Mouse (Mus musculus): Measurements from ENCODE around the gene Sdccag8. TPM values are rescaled to one million over a fixed set of nuclear protein-coding genes. Genes with fewer than 3 reads are reported as not detected.
"Not testable (repeated sequence)": the region's sequence is repeated elsewhere in the genome, so short reads cannot be mapped to it uniquely, and the experiment has no call there.

The Sdccag8 gene
- polyA plus RNA-seq, 1 experiment = 13.3 TPM

DNA sequence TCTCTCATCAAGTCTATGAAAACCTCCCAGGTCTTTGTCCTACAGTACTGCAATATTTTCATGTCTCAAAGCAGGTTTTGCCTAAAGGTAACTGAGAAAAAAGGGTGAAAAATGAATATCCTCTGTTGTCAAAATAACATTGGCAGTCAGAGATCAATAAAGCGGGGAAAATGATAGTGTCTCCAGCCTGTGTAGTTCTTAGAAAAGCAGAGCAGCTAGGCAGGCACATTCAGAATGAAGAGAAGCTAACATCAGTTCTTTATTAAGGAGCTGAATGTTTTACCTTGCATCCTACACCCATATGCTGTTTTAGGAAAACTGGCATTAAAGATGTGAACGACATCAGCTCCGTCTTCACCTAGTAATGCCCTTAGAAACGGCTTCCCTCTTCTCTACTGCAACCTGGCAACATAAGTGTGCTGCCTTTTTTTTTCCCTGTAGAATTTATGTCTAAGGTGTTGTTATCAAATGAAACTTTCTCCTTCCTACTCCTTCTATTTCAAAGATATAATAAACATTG, 116.6 kb downstream of the Sdccag8 start:
- no peak overlapping the region for H3K4me3 ChIP-seq (ENCODE audit: insufficient read depth, low read depth, low read length)
- no peak overlapping the region for H3K27ac ChIP-seq (ENCODE audit: insufficient read depth, low read depth, low read length)
- no peaks in the 10 kb centered on the region for H3K27me3 ChIP-seq (replicated peaks; ENCODE audit: control insufficient read depth, insufficient read depth, low read length)
- no peak for DNase-seq
- no peaks in the 10 kb centered on the region for H3K36me3 ChIP-seq (ENCODE audit: control insufficient read depth, insufficient read depth, low read length)
- 91% methylated on average over 4 of the region's 4 CpGs for WGBS
- no peak for TF ChIP-seq CTCF (conservative IDR thresholded peaks at IDR 0.05; ENCODE audit: insufficient read depth, insufficient read length, low read depth, low read length)
- no peak for TF ChIP-seq POLR2A (IDR thresholded peaks at IDR 0.05; ENCODE audit: low read depth, low read length)
- no peaks in the 10 kb centered on the region for H3K4me1 ChIP-seq (ENCODE audit: control insufficient read depth, insufficient read depth, low read length)

DNA sequence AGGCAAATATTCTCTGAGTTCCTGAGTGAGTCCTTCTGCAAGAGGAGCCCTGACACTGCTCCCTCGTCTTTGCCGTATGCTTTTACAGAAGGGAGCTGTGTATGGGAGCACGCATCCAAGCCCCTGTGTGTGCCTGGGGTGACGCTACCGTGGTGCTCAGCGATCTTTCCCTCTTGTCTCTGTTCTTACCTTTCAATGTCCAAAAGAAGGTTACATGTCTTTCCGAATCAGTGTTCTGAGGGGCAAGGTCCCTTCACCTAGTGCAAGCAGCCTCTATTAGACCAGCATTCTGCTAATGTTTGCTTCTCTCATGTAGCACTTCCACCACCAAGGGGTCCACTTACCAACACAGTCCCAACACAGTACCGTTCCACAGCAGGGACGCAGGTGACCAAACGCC, 117.1 kb downstream of the Sdccag8 start:
- 93% methylated on average over 10 of the region's 10 CpGs for WGBS
- no peak for DNase-seq
- Histone ChIP-seq H3K27ac (ENCODE audit: insufficient read depth, low read depth, low read length) (no peak overlapping the region), H3K36me3 (ENCODE audit: control insufficient read depth, insufficient read depth, low read length) (no peaks in the 10 kb centered on the region), H3K4me3 (ENCODE audit: insufficient read depth, low read depth, low read length) (no peak overlapping the region), H3K27me3 (replicated peaks; ENCODE audit: control insufficient read depth, insufficient read depth, low read length) (no peaks in the 10 kb centered on the region), H3K4me1 (ENCODE audit: control insufficient read depth, insufficient read depth, low read length) (no peaks in the 10 kb centered on the region)
- TF ChIP-seq POLR2A (IDR thresholded peaks at IDR 0.05; ENCODE audit: low read depth, low read length) (no peak), CTCF (conservative IDR thresholded peaks at IDR 0.05; ENCODE audit: insufficient read depth, insufficient read length, low read depth, low read length) (no peak)

GRCm38 (mm10) chr1:176932320-176932950, 118.0 kb downstream of the Sdccag8 start:
- no peaks in the 10 kb centered on the region for H3K36me3 ChIP-seq (ENCODE audit: control insufficient read depth, insufficient read depth, low read length)
- 90% methylated on average over 12 of the region's 12 CpGs for WGBS
- TF ChIP-seq POLR2A (IDR thresholded peaks at IDR 0.05; ENCODE audit: low read depth, low read length) (no peak), CTCF (conservative IDR thresholded peaks at IDR 0.05; ENCODE audit: insufficient read depth, insufficient read length, low read depth, low read length) (no peak)
- no peaks in the 10 kb centered on the region for H3K27me3 ChIP-seq (replicated peaks; ENCODE audit: control insufficient read depth, insufficient read depth, low read length)
- DNase-seq = no peak
- no peaks in the 10 kb centered on the region for H3K4me1 ChIP-seq (ENCODE audit: control insufficient read depth, insufficient read depth, low read length)
- H3K27ac ChIP-seq (ENCODE audit: insufficient read depth, low read depth, low read length) = no peak overlapping the region
- H3K4me3 ChIP-seq (ENCODE audit: insufficient read depth, low read depth, low read length) = no peak overlapping the region

GRCm38 (mm10) chr1:176933319-176933718, 118.9 kb downstream of the Sdccag8 start:
- Histone ChIP-seq H3K27ac (ENCODE audit: insufficient read depth, low read depth, low read length) (no peak overlapping the region), H3K4me1 (ENCODE audit: control insufficient read depth, insufficient read depth, low read length) (no peaks in the 10 kb centered on the region), H3K4me3 (ENCODE audit: insufficient read depth, low read depth, low read length) (no peak overlapping the region), H3K36me3 (ENCODE audit: control insufficient read depth, insufficient read depth, low read length) (no peaks in the 10 kb centered on the region), H3K27me3 (replicated peaks; ENCODE audit: control insufficient read depth, insufficient read depth, low read length) (no peaks in the 10 kb centered on the region)
- TF ChIP-seq CTCF (conservative IDR thresholded peaks at IDR 0.05; ENCODE audit: insufficient read depth, insufficient read length, low read depth, low read length) (no peak), POLR2A (IDR thresholded peaks at IDR 0.05; ENCODE audit: low read depth, low read length) (no peak)
- DNase-seq = no peak
- 74% methylated on average over 7 of the region's 7 CpGs for WGBS

DNA sequence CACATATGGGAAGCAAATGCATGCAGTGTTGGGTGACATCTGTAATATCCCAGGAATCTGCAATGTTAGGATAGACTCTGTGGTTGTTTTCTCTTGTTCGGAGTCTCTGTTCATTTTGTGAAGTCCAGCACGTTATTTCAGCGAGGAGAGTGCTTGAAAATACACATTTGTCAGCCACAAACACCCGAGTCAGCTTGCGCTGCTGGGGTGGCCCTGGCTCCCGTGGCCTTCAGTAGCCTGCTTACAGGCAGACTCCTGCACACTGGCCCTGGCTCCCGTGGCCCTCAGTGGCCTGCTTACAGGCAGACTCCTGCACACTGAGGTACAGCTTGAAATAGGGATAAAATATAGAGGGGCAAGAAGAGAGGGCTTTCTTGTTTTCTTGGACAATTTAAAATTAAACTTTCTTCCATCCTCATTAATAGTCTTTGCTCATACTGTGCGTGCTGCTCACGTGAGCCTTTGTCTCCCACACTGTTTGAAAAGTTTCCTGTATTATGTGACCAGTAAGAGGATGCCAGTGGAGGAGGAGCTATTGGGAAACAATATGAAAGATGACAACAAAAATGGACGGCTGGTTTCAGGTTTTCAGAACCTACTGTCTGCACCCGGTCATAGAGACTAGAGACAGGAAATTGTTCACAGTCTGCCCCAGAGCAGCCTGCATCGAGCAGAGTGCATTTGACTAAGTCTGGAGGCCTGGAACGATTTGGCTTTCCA, 119.7 kb downstream of the Sdccag8 start:
- no peaks in the 10 kb centered on the region for H3K36me3 ChIP-seq (ENCODE audit: control insufficient read depth, insufficient read depth, low read length)
- 75% methylated on average over 13 of the region's 13 CpGs for WGBS
- TF ChIP-seq POLR2A (IDR thresholded peaks at IDR 0.05; ENCODE audit: low read depth, low read length) (no peak), CTCF (conservative IDR thresholded peaks at IDR 0.05; ENCODE audit: insufficient read depth, insufficient read length, low read depth, low read length) (no peak)
- H3K27ac ChIP-seq (ENCODE audit: insufficient read depth, low read depth, low read length) = no peak overlapping the region
- no peaks in the 10 kb centered on the region for H3K27me3 ChIP-seq (replicated peaks; ENCODE audit: control insufficient read depth, insufficient read depth, low read length)
- H3K4me3 ChIP-seq (ENCODE audit: insufficient read depth, low read depth, low read length) = no peak overlapping the region
- no peak for DNase-seq
- no peaks in the 10 kb centered on the region for H3K4me1 ChIP-seq (ENCODE audit: control insufficient read depth, insufficient read depth, low read length)

DNA sequence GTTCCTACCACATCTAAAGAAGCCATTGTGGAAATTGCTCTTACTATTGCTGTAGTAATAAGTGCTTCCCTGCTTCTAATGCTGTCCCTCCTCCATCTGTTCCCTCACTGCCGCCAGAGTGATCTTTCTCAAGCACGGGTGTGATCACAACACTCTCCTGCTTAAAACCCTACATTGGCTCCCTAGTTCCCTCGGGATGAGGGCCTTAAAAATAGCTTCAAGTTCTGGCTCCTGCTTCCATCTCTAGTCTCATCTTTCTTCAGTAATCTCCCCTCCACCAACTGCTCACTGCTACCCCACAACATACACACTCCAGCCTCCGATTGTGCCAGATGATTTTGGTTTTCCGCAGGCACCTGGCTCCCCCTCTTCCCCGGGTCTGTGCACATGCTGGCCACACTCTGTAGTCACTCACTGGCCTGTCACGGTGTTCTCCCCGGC, 125.5 kb downstream of the Sdccag8 start:
- TF ChIP-seq POLR2A (IDR thresholded peaks at IDR 0.05; ENCODE audit: low read depth, low read length) (no peak), CTCF (conservative IDR thresholded peaks at IDR 0.05; ENCODE audit: insufficient read depth, insufficient read length, low read depth, low read length) (no peak)

GRCm38 (mm10) chr1:176941286-176941990, 127.0 kb downstream of the Sdccag8 start:
- H3K27me3 ChIP-seq (replicated peaks; ENCODE audit: control insufficient read depth, insufficient read depth, low read length); H3K36me3 ChIP-seq (ENCODE audit: control insufficient read depth, insufficient read depth, low read length); H3K4me1 ChIP-seq (ENCODE audit: control insufficient read depth, insufficient read depth, low read length); H3K4me3 ChIP-seq (ENCODE audit: insufficient read depth, low read depth, low read length); H3K27ac ChIP-seq (ENCODE audit: insufficient read depth, low read depth, low read length); DNase-seq: not testable (repeated sequence)

More for the DNA sequence above, 125.5 kb downstream of the Sdccag8 start:
- H3K27ac ChIP-seq (ENCODE audit: insufficient read depth, low read depth, low read length) = no peak overlapping the region
- H3K27me3 ChIP-seq (replicated peaks; ENCODE audit: control insufficient read depth, insufficient read depth, low read length) = no peaks in the 10 kb centered on the region
- no peak overlapping the region for H3K4me3 ChIP-seq (ENCODE audit: insufficient read depth, low read depth, low read length)
- 67% methylated on average over 8 of the region's 8 CpGs for WGBS
- no peak for DNase-seq
- H3K4me1 ChIP-seq (ENCODE audit: control insufficient read depth, insufficient read depth, low read length) = no peaks in the 10 kb centered on the region
- H3K36me3 ChIP-seq (ENCODE audit: control insufficient read depth, insufficient read depth, low read length) = no peaks in the 10 kb centered on the region
